Mouse (Mus musculus) liver, postnatal 0 days (tissue): Measurements from ENCODE around the gene Dqx1.

Experiments
- CTCF ChIP-seq: sonication (generic); IDR thresholded peaks from 2 replicates; pipeline ENCODE4 v1.5.1; 2016; ENCODE audit warnings: antibody characterized with exemption, low read depth
- EP300 ChIP-seq: IDR thresholded peaks from 2 replicates; pipeline ENCODE4 v1.6.1; 2016; ENCODE audit warnings: antibody characterized with exemption, low read depth, mild to moderate bottlenecking

DNA sequence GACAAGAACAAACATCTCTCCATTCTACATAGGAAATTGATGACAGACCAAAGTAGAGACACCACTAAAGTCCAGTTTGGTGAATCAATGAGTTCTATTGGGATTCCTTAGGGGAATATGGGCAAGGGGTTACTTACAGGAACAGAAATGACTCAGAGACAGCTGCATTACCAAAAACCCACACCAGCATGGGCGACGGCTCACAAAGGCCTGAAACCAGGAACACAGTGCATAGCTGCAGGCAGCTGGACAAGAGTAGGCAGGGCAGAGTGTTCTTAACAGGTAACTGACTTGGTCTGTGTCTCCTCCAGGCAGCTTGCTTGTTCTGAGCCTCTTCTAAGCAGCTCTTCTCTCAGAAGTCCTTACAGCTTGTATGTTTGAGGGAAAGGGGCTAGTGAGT, 41.9 kb upstream of the Dqx1 start:
- no peak for TF ChIP-seq CTCF
- no peak for TF ChIP-seq EP300
